Mouse (Mus musculus): Measurements from ENCODE around the gene Ccnjl.

Gene Ccnjl

GRCm38 (mm10) chr11:43520521-43520920 lies 8.1 kb upstream of the Ccnjl start:
- no peak for DNase-seq (ENCODE audit: low spot score in 2 of 2)

- no peak for DNase-seq (ENCODE audit: low spot score in 2 of 2)
These were observed 404 bp upstream of the Ccnjl start for GRCm38 (mm10) chr11:43528078-43528682.

GRCm38 (mm10) chr11:43530043-43530442 lies 1.5 kb downstream of the Ccnjl start:
- no peak for DNase-seq (ENCODE audit: low spot score in 2 of 2)

GRCm38 (mm10) chr11:43531619-43532018 lies 3.0 kb downstream of the Ccnjl start:
- DNase-seq (ENCODE audit: low spot score in 2 of 2): peak in 1 of 2 experiments; percentile 27

GRCm38 (mm10) chr11:43537074-43537473 lies 8.5 kb downstream of the Ccnjl start:
- DNase-seq (ENCODE audit: low spot score in 2 of 2): no peak

- DNase-seq (ENCODE audit: low spot score in 2 of 2): no peak
These were observed 11.3 kb downstream of the Ccnjl start for GRCm38 (mm10) chr11:43539863-43540262.

GRCm38 (mm10) chr11:43543711-43544466 lies 15.3 kb downstream of the Ccnjl start:
- DNase-seq (ENCODE audit: low spot score in 2 of 2): no peak

- DNase-seq (ENCODE audit: low spot score in 2 of 2): no peak
These were observed 16.2 kb downstream of the Ccnjl start for GRCm38 (mm10) chr11:43544819-43545218.

- DNase-seq (ENCODE audit: low spot score in 2 of 2): no peak
These were observed 17.4 kb downstream of the Ccnjl start for GRCm38 (mm10) chr11:43545873-43546475.

GRCm38 (mm10) chr11:43546678-43547077 lies 18.1 kb downstream of the Ccnjl start:
- DNase-seq (ENCODE audit: low spot score in 2 of 2): no peak

GRCm38 (mm10) chr11:43548148-43548547 lies 19.6 kb downstream of the Ccnjl start:
- DNase-seq (ENCODE audit: low spot score in 2 of 2): peak; percentile 57 to 84

- no peak for DNase-seq (ENCODE audit: low spot score in 2 of 2)
These were observed 20.3 kb downstream of the Ccnjl start for GRCm38 (mm10) chr11:43548657-43549435.

GRCm38 (mm10) chr11:43549701-43550100 lies 21.1 kb downstream of the Ccnjl start:
- no peak for DNase-seq (ENCODE audit: low spot score in 2 of 2)

- DNase-seq (ENCODE audit: low spot score in 2 of 2): no peak
These were observed 23.2 kb downstream of the Ccnjl start for GRCm38 (mm10) chr11:43551756-43552155.

GRCm38 (mm10) chr11:43552675-43553074 lies 24.1 kb downstream of the Ccnjl start:
- DNase-seq (ENCODE audit: low spot score in 2 of 2): no peak

GRCm38 (mm10) chr11:43556538-43556937 lies 28.0 kb downstream of the Ccnjl start:
- DNase-seq (ENCODE audit: low spot score in 2 of 2): no peak

- DNase-seq (ENCODE audit: low spot score in 2 of 2): no peak
These were observed 31.1 kb downstream of the Ccnjl start for GRCm38 (mm10) chr11:43559515-43560292.

- DNase-seq (ENCODE audit: low spot score in 2 of 2): no peak
These were observed 35.2 kb downstream of the Ccnjl start for GRCm38 (mm10) chr11:43563654-43564244.

GRCm38 (mm10) chr11:43565414-43565813 lies 36.8 kb downstream of the Ccnjl start:
- DNase-seq (ENCODE audit: low spot score in 2 of 2): no peak

GRCm38 (mm10) chr11:43565852-43566251 lies 37.3 kb downstream of the Ccnjl start:
- DNase-seq (ENCODE audit: low spot score in 2 of 2): no peak

GRCm38 (mm10) chr11:43566696-43567095 lies 38.1 kb downstream of the Ccnjl start:
- DNase-seq (ENCODE audit: low spot score in 2 of 2): peak in 1 of 2 experiments; percentile 13

Data from cerebellum, postnatal 4 days (tissue).